Mouse (Mus musculus) urinary bladder, postnatal 10 days (tissue): Measurements from ENCODE around the gene Sh3pxd2a.

ENCODE experiments used
- DNase-seq: peaks from one replicate; pipeline ENCODE4 v3.0.0; 2022; ENCODE audit warnings: low spot score

Sh3pxd2a gene

GRCm38 (mm10) chr19:47455001-47455755 lies 9.0 kb downstream of the Sh3pxd2a start:
- no peak for DNase-seq

DNA sequence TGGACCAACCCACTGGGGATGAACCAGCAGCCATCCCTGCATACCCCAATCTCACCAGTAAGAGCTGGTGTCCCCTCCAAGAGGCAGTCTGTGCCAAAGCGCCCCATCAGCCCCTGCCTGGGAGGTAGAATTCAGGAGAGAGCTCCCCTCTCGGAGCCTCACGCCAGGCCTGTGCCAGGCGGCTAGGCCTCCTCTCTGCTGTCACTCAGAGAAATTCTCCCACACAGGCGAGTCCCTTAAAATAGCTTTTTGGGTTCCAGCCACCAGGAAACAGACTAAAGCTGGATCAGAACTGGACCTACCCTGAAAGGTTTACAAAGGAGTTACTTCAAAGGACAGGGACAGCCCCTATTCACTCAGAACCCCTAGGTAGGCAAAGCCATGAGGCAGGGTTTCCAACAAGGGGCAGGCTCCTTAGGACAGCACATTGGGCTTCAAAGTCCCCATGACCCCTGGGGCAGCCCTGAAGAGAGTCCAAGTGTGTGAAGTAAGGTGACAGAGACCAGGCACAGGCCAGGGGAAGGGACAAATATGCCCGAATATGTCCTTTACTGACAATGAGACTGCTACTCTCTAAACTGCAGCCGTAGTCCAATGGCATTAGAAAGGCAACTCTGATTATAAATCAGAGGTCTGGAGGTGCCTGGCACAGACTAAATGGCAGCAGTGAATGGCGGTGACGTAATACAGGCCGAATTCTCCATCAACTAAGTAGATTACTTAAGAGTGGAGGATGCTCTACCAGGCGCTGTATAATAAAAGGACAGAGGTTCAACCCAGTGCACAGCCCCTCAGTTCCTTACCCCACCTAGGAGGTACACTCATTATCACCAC lies 9.8 kb downstream of the Sh3pxd2a start:
- no peak for DNase-seq

DNA sequence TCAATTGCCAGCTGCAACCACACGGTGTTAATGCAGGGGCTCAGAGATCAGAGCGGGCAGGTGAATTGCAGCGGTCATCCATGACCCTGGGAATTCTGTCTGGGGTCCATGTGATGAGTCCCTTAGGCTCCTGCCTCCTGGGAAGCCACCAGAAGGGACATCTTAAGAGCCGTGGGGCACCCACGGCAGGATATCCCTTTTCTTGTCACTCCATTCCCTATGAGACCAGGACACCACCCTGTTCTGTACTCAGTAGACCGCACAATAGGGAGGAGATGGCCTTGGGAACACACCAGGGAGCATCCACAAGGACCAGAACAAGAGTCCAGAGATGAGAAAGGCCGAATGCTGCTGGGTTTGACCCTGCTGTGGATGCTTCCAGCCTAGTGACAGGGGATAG lies 10.8 kb downstream of the Sh3pxd2a start:
- DNase-seq = no peak

- DNase-seq = no peak
Observed at GRCm38 (mm10) chr19:47452682-47453081, 11.5 kb downstream of the Sh3pxd2a start.

GRCm38 (mm10) chr19:47452211-47452610 lies 12.0 kb downstream of the Sh3pxd2a start:
- DNase-seq = no peak

- no peak for DNase-seq
Observed at GRCm38 (mm10) chr19:47451476-47452113, 12.6 kb downstream of the Sh3pxd2a start.

DNA sequence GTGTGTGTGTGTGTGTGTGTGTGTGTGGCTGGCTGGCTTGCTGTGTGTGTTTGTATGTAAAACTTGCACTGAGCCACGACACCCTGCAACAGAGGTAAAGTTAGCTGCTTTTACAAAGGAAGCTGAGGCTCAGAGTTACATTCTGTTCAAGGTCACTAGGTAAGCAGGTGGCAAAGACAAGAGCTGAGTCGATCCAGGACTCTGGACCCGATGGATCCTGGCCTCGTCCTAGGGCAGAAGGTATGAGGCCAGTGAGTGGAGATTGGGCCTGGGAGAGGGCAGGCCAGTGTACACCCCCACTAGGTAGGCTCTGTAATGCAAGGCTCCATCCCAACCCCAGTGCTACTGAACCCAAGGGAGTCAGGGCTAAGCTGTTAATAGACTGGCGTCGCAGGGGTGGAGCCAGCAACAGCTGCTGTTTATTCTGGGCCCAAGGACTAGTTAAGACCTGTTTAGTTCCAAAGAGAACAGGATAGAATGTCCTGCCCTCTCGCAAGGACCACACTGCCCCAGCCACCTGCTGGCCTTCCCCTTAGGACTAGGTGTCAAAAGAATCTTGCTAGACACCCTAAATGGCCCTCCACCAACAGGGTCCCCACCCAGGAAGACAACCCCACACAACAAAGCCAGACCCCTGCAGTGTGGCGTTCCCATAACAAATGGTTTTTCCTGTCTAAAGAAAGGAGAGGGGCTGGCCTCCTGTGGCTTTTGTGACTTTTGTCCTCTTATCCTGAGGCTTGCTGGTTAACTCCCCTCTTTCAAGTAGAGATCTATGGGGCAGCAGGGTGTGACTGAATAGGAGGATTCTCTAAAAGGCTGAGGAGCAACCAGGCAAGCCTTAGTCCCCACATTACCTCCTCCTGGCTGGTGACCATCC lies 13.7 kb downstream of the Sh3pxd2a start:
- DNase-seq = no peak

DNA sequence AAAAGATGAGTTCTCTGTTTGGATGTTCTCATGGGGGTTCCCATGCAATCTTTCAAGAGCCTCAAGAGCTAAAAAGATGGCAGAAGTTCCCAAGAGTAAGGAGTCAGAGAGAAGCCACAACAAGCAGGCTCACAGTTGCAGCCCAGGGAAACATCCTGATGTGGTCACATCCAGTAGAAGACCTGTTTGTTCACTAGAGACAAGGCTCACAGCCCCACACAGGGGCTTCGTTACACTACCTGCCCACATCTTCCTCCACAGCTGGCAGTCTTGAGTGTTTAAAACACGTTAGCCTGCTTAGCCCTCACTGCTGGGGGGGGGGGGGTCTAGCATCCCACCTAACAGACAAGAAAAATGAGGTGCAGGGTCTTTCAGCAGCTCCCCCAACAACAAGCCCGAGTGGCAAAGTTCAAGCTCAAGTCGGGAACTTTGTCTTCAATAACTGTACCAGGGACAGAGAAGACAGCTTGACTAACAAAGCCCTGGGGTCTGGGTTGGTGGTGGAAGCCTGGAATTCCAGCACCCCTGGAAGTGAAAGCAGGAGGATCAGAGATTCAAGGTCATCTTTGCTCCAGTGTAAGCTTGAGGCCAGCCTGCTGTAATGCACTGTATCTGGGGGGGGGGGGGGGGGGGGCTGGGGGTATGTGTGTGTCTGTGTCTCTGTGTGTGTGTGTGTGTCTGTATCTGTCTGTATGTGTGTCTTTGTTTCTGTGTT lies 14.5 kb downstream of the Sh3pxd2a start:
- DNase-seq = no peak

- DNase-seq = no peak
Observed at GRCm38 (mm10) chr19:47448618-47449151, 15.5 kb downstream of the Sh3pxd2a start.

- no peak for DNase-seq
Observed at GRCm38 (mm10) chr19:47446841-47447365, 17.3 kb downstream of the Sh3pxd2a start.

DNA sequence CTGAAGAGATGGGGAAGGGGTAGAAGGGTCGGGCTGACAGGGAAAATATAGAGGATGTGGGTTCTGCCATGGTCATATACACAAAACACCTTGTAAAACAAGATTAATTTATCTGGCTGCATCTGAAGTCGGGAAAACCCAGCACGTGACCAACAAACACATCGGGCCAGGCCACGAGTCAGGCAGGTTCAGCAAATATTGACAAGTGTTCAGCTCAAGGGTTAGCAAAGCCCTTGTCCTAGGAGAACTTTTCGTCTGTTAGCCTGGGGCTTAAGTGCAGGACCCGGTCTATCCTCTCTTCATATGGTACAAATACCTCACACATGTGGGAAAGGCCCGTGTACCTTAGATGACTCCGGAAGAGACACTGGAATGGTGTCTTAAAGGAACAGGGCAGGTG lies 18.1 kb downstream of the Sh3pxd2a start:
- DNase-seq = no peak

DNA sequence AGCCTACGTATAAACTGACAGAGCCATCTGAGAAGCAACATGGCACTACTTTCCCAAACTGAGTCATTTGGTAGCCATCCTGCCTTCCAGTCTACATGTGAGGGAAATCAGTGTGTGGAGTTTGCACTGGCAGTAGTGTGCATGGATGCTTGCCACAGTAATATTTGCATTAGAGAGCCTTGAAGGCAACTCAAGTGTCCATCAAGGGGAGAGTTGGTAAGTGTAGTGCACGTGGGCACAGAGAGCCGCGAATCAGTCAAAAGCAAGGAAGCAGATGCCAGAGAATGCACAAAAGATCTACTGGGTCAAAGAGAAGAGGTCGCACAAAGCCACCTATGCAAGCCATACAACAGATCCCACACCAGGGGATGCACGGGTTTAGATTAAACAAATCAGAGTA lies 18.5 kb downstream of the Sh3pxd2a start:
- DNase-seq = no peak

DNA sequence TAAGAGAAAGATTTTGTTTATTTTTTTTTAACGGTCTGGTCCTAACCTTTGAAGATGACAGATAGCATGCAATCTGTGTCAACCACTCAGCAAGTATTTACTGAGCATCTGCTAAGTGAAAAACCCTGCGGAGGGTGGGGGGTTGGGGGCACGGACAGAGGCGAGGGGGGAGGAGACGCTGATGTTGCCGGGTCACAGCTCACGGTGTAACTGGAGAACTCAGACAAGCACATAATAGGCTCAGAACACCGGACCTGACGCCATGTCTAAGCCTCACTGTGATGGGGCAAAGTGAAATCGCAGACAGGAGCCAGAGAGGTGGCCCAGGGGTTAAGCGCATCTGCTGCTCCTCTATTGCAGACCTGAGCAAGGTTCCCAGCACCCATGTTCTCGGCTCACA lies 19.7 kb downstream of the Sh3pxd2a start:
- no peak for DNase-seq

GRCm38 (mm10) chr19:47442294-47442627 lies 21.9 kb downstream of the Sh3pxd2a start:
- DNase-seq = no peak

DNA sequence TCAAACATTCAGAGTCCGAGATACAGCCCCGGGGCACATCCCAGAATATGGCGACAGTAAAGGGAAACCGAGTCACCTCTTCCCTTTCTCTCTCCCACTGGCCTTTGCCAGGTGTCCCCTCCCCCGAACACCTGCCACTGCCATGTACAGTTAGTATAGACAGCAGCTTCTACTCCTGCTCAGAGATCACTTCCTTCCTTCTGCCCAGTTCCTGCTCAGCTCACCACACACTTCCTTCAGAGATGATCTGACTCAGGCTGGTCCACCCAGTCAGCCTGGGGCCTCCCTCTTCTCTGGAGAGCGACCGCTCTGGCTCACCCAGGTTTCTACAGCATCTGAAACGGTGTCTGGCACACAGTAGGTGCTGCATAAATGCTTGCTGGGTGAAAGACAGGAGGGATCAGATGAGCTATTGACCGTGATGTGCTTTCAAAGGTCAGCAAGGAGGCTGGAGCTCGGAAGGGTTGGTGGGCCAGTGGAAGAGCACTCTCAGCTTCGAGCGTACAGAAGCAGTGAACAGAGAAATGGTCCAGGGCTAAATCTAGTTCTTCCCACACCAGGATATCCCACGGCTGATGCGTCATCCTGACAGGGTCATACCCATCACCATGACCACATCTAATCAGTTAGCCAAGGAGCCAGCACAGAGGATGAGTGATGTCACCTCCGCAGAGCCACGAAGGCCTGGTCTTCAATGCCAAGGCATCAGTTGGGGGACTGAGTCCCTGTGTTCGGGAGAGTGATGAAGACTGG lies 22.5 kb downstream of the Sh3pxd2a start:
- DNase-seq = no peak

- DNase-seq = no peak
Observed at GRCm38 (mm10) chr19:47440967-47441366, 23.2 kb downstream of the Sh3pxd2a start.

GRCm38 (mm10) chr19:47440435-47440803 lies 23.8 kb downstream of the Sh3pxd2a start:
- DNase-seq = no peak

GRCm38 (mm10) chr19:47439726-47440434 lies 24.3 kb downstream of the Sh3pxd2a start:
- DNase-seq = no peak

GRCm38 (mm10) chr19:47438445-47438844 lies 25.8 kb downstream of the Sh3pxd2a start:
- no peak for DNase-seq
